Mouse (Mus musculus) megakaryocyte, embryonic 14.5 days (primary cell): ENCODE data around the gene Heg1.

Experiments used
- FLI1 ChIP-seq: IDR thresholded peaks from 2 replicates; pipeline ENCODE4 v1.6.1; 2012; ENCODE audit warnings: low read length, inconsistent platforms, mixed read lengths
- GATA1 ChIP-seq: IDR thresholded peaks from 3 replicates; pipeline ENCODE4 v1.6.1; 2012; ENCODE audit warnings: mixed read lengths, low read length, inconsistent platforms, borderline replicate concordance

DNA sequence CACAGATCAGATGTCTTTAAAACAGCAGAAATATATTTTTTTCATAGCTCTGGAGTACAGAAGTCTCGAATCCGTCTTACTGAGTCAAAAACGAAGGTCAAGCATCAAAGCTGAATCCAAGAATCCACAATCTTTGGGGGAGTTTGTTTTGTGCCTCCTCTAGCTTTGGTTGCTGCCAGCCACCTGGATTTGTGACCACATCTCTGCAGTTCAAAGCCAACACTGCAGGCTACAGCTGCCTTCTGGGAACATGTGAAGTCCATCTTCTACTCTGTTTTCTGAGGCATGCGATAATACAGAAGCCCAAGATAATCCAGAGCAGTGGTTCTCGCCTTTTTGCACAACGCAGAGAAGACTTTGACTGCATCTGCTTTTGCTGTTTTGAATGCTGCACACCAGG, 17.9 kb upstream of the Heg1 start:
- TF ChIP-seq GATA1 (no peak), FLI1 (no peak)
